Mouse (Mus musculus) hindbrain, embryonic 10.5 days (tissue): ENCODE measurements around the gene Dffa. TPM values are rescaled to one million over a fixed set of nuclear protein-coding genes. Genes with fewer than 3 reads are reported as not detected.
"Not testable (repeated sequence)": the region's sequence is repeated elsewhere in the genome, so short reads cannot be mapped to it uniquely, and the experiment has no call there.

Experiments
- DNase-seq: peaks from one replicate; pipeline ENCODE4 v3.0.0-alpha.2; 2017; ENCODE audit warnings: low spot score
- H3K27ac ChIP-seq: fragments of 300-500 bp; sonication (generic); 2 replicates; pipeline ENCODE4 v1.5.1; 2016; ENCODE audit warnings: mild to moderate bottlenecking, moderate library complexity
- H3K27me3 ChIP-seq: fragments of 300-500 bp; sonication (generic); 2 replicates; pipeline ENCODE4 v1.6.1; 2016; ENCODE audit warnings: mild to moderate bottlenecking; ENCODE audit not compliant: poor library complexity, insufficient read depth, severe bottlenecking
- H3K36me3 ChIP-seq: fragments of 300-500 bp; sonication (generic); 2 replicates; pipeline ENCODE4 v1.6.1; 2016; ENCODE audit warnings: mild to moderate bottlenecking, moderate library complexity
- H3K4me1 ChIP-seq: fragments of 300-500 bp; sonication (generic); replicated peaks from 2 replicates; pipeline ENCODE4 v1.6.1; 2016; ENCODE audit warnings: mild to moderate bottlenecking
- H3K4me3 ChIP-seq: fragments of 300-500 bp; sonication (generic); 2 replicates; pipeline ENCODE4 v1.5.1; 2016; ENCODE audit warnings: mild to moderate bottlenecking, moderate library complexity
- H3K9me3 ChIP-seq: fragments of 300-500 bp; sonication (generic); 2 replicates; pipeline ENCODE4 v1.6.1; 2016; ENCODE audit warnings: mild to moderate bottlenecking, moderate library complexity
- WGBS: fragments of 180-500 bp; shearing (Covaris S2); methylation state at CpG from one replicate; pipeline ENCODE4 v1.1.7; 2016; 5-methylcytosine and 5-hydroxymethylcytosine counted together
- polyA plus RNA-seq: library from polyadenylated mRNA; unstranded; fragments of >200 nt; fragmentation: Nextera tagmentation; extraction: Ambion mirVana; gene quantifications from 2 replicates; pipeline ENCODE4 v1.2.1, GENCODE M21; 2016

Gene Dffa
- polyA plus RNA-seq, 1 experiment from 2014 or later, result 33.1 TPM

DNA sequence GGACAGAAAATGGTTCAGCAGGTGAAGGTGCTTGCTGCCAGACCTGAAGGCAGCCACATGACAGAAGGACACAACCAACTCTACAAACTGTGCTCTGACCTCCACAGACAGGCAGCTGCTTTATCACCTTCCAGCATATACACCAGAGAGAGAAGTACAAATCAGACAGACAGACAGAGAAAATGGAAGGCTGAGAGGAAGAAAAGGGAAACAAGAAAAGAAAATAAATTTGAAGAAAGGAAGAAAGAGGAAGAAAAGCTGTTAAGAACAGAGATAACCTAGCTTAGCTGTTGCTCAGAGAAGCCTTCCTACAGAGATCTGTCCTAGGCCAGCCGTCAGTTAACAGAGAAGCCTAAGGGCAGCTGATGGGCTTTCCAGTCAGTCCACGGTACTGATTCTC is 55.3 kb downstream of the Dffa start:
- DNase-seq, result no peak
- Histone ChIP-seq H3K27me3 (no peaks in the 10 kb centered on the region), H3K4me1 (0 out of 2 replicates have a peak, but pooled peaks cover 3% of the 10 kb centered on the region), H3K4me3 (no peak overlapping the region), H3K9me3 (0 out of 2 replicates have a peak, but pooled peaks cover 3% of the 10 kb centered on the region), H3K36me3 (peaks cover 100% of the 10 kb centered on the region), H3K27ac (no peak overlapping the region)
- 92% methylated on average over 2 of the region's 2 CpGs for WGBS

DNA sequence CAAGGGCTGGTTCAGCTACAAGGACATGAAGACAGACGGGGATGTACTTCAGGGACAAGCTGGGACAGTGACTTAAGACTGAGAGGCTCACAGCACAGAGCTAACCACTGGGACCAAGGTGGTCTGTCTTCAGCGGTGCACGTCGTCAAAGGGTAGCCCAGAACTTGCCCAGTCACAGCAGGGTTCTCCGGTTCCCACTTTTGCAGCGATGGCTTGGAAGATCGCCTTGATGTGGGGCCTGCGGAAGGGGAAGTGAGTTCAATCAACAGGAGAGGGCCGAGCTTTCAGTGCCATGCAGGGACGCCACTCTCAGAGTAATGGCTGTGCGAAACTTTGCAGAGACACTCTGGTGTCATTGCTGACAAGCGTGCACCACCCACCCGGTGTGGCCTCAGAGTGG is 55.9 kb downstream of the Dffa start:
- peaks cover 99% of the 10 kb centered on the region for H3K36me3 ChIP-seq

DNA sequence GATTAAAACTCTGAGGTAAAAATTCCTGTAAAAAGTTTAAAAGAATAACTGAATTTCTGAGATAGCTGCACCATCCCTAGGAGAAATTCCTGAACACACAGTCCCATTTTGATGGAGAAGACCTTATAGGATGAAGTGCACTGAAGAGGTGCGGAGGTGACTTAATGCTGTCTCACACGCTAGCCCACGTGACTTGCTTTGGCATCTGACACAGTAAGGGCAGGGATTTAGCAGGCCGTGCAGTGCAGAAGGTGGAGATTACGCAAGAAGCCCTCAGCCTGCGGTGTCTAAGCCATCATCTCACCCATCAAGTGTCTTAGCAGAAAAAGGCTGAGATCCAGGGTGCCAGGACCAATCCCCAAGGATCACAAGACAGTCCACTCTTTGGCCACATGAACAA is 57.2 kb downstream of the Dffa start:
- no peaks in the 10 kb centered on the region for H3K27me3 ChIP-seq
- no peak overlapping the region for H3K4me3 ChIP-seq
- no peak for DNase-seq
- no peak overlapping the region for H3K27ac ChIP-seq
- H3K36me3 ChIP-seq, result peaks cover 91% of the 10 kb centered on the region
- peaks cover 18% of the 10 kb centered on the region for H3K4me1 ChIP-seq
- no peaks in the 10 kb centered on the region for H3K9me3 ChIP-seq
- 93% methylated on average over 6 of the region's 6 CpGs for WGBS

More for the DNA sequence above, 55.9 kb downstream of the Dffa start:
- DNase-seq, result no peak
- WGBS, result 93% methylated on average over 13 of the region's 13 CpGs
- H3K27ac ChIP-seq, result no peak overlapping the region
- no peaks in the 10 kb centered on the region for H3K27me3 ChIP-seq
- H3K4me1 ChIP-seq, result peaks cover 6% of the 10 kb centered on the region; the same call in 1 of the 2 replicates
- no peak overlapping the region for H3K4me3 ChIP-seq
- H3K9me3 ChIP-seq, result 0 out of 2 replicates have a peak, but pooled peaks cover 3% of the 10 kb centered on the region

DNA sequence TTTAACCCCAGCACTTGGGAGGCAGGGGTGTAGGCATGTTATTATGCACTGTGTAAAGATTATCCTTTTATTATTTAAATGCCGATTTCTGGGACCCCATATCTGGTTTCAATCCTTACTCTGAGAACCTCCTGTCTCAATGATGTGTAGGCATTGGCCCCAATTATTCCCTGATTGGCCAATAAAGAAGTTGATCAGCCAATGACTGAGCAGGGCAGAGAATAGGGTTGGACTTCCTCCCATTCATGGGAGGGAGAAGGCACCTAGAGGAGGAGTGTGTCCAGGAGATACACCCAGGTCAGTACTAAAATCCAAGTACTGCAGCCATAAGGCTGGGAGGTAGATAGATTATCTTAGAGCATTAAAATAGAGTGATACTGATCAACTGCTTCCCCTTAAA is 59.2 kb downstream of the Dffa start:
- Histone ChIP-seq H3K9me3 (no peaks in the 10 kb centered on the region), H3K36me3 (peaks cover 70% of the 10 kb centered on the region), H3K4me1 (peaks cover 29% of the 10 kb centered on the region), H3K27ac (no peak overlapping the region), H3K4me3 (no peak overlapping the region), H3K27me3 (no peaks in the 10 kb centered on the region)
- DNase-seq, result no peak
- WGBS, result 82% methylated on average over 1 of the region's 1 CpGs

DNA sequence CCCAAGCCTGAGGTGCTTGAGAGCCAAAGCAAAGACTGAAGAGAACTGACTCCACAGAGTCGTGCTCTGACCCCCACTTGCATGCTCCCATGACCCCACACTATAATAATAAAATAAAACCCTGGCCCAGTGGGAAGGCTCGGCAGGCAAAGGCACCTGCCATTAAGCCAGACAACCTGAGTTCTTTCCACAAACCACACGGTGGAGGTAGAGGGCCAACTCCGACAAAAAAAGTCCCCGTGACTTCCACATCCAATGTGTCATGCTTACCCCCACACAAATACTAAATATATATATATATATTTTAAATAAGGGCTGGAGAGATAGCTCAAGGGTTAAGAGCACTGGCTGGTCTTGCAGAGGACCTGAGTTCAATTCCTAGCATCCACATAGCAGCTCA is 60.2 kb downstream of the Dffa start:
- no peak for DNase-seq
- no peaks in the 10 kb centered on the region for H3K9me3 ChIP-seq
- WGBS, result 59% methylated on average over 5 of the region's 5 CpGs
- H3K36me3 ChIP-seq, result peaks cover 61% of the 10 kb centered on the region
- H3K4me3 ChIP-seq, result no peak overlapping the region
- no peaks in the 10 kb centered on the region for H3K27me3 ChIP-seq
- peaks cover 29% of the 10 kb centered on the region for H3K4me1 ChIP-seq
- no peak overlapping the region for H3K27ac ChIP-seq

DNA sequence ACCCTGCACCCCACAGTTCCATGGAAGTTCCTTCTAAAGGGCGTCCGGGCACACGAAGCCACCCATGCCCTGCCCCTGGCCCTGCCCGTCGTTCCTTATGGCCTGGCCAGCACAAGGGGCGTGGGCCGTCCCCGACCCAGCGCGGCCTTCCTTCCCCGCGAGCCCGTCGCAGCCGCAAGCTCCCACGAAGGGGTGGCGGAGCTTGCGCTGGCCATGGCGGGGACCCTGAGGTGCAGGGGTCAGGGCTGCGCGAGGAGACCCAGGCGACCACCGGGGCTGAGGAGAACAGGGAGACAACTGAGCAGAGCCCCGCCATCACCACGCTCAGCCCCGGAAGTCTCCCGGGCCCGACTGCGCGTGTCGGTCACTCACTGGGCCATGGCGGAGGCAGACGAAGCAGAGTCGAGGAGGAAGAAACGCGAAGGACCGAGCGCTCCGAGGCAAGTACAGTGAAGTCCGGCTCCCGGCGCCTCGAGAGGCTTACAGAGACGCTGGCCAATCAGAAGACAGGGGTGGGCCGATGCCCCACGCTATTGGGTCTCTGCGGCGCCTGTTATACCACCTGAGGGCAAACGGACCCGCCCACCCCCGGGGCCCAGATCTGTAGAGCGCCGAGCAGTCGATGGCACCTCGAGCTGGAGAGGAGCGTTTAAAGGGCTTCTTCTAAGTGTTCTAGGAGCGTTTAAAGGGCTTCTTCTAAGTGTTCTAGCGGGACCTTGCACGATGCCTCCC is 62.4 kb downstream of the Dffa start, which contains the start of gene Pgd:
TSS of gene Pgd (minus strand) at position 557 of the 732 bp plus-strand sequence.
- under 1% methylated on average over 59 of the region's 59 CpGs for WGBS
- Histone ChIP-seq H3K9me3 (no peaks in the 10 kb centered on the region), H3K27me3 (no peaks in the 10 kb centered on the region), H3K36me3 (peaks cover 39% of the 10 kb centered on the region), H3K27ac (peak within 1 kb of the TSS; percentile 91), H3K4me3 (peak within 1 kb of the TSS; percentile 76), H3K4me1 (peaks cover 35% of the 10 kb centered on the region)
- DNase-seq, result peak; percentile 96

DNA sequence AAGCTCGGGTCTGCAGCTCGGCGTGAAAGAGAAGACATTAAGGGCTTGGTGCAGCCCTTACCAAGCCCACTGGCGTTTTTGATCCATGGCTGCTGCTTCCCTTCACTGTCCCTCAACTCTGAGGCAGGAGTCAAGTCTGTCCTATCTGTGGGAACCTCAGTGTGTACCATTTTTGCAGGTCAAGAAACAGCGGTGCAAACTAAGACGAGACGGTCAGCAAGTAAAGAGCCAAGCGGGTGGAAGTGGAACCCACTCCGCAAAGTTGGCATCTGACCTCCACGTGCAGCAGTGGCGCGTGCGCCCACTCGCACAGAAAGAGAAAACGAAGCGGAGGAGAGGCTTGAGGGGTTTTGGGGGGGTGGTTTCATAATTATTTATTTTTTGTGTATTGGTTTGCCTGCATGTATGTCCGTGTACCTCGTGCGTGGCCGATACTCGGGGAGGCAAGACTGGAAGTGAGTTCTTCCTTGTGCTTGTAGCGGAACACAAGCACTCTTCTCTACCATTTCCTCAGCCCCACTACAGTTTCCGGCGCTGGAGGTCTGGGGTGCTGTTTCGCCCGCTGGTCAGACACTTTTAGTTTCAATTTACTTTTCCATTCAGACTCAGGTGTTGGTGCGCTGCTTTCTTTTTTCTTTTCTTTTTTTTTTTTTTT is 63.1 kb downstream of the Dffa start:
- H3K36me3 ChIP-seq, result peaks cover 32% of the 10 kb centered on the region
- H3K9me3 ChIP-seq, result no peaks in the 10 kb centered on the region
- peak overlapping the region; percentile 76 for H3K4me3 ChIP-seq
- no peak for DNase-seq
- H3K27ac ChIP-seq, result peak overlapping the region; percentile 91
- WGBS, result 2% methylated on average over 27 of the region's 27 CpGs
- H3K27me3 ChIP-seq, result no peaks in the 10 kb centered on the region
- H3K4me1 ChIP-seq, result peaks cover 35% of the 10 kb centered on the region

DNA sequence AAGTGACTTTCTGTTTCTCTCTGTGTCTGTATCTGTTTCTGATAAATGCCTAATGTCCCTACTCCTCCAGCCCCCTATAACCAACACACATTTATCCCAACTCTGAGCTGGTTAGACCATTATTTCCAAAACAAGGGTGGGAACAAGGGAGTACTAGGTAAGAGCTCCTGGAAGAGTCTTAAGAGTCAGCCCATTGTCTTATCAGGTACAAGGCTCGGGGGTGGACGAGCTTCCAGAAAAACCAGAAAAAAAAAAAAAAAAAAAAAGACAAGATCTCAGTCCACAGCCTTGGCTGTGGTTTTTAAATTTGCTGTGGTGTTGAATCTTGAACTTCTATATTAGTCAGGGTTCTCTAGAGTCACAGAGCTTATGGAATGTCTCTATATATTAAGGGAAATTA is 64.1 kb downstream of the Dffa start:
- 80% methylated on average over 2 of the region's 2 CpGs for WGBS
- peaks cover 36% of the 10 kb centered on the region for H3K4me1 ChIP-seq
- DNase-seq, result no peak
- H3K36me3 ChIP-seq, result peaks cover 22% of the 10 kb centered on the region
- no peak overlapping the region for H3K27ac ChIP-seq
- no peaks in the 10 kb centered on the region for H3K9me3 ChIP-seq
- H3K27me3 ChIP-seq, result no peaks in the 10 kb centered on the region
- no peak overlapping the region for H3K4me3 ChIP-seq

DNA sequence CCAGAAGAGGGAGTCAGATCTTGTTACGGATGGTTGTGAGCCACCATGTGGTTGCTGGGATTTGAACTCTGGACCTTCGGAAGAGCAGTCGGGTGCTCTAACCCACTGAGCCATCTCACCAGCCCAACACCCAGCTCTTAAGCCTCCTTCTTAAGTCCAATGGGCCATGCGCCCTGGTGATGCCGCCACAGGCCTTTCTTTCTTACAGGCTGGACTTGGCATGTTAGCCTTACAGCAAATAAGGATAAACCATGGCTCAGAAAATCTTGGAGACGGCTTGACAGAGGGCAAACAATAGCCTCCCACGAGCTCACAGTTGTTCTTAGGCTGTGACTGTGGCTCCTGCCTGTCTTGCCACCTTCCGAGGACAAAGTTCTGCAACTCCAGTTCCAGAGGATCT is 66.0 kb downstream of the Dffa start:
- H3K27ac ChIP-seq, H3K9me3 ChIP-seq, H3K36me3 ChIP-seq, H3K4me3 ChIP-seq, DNase-seq, H3K27me3 ChIP-seq: not testable (repeated sequence)
- H3K4me1 ChIP-seq, result peaks cover 39% of the 10 kb centered on the region
- WGBS, result 79% methylated on average over 8 of the region's 8 CpGs

Other genes with a start within 250 kb of the Dffa start
- 60.4 and 60.8 TPM in 2 replicates for gene Pex14, start 4.3 kb upstream of the Dffa start, polyA plus RNA-seq
- 0.25 and 1.0 TPM in 2 replicates for gene Cort, start 22.6 kb downstream of the Dffa start, polyA plus RNA-seq
- 56.0 and 61.9 TPM in 2 replicates for gene Cenps, start 33.5 kb downstream of the Dffa start, polyA plus RNA-seq
- 143 and 161 TPM in 2 replicates for gene Pgd, start 62.6 kb downstream of the Dffa start, polyA plus RNA-seq
- 77.1 and 90.9 TPM in 2 replicates for gene Kif1b, start 203.5 kb downstream of the Dffa start, polyA plus RNA-seq